Mouse (Mus musculus): ENCODE measurements around the gene Pkn2. TPM values are rescaled to one million over a fixed set of nuclear protein-coding genes. Genes with fewer than 3 reads are reported as not detected.

Gene Pkn2
- 11.8 TPM for polyA plus RNA-seq (2012; fragmentation: generic; extraction: Trizol)

DNA sequence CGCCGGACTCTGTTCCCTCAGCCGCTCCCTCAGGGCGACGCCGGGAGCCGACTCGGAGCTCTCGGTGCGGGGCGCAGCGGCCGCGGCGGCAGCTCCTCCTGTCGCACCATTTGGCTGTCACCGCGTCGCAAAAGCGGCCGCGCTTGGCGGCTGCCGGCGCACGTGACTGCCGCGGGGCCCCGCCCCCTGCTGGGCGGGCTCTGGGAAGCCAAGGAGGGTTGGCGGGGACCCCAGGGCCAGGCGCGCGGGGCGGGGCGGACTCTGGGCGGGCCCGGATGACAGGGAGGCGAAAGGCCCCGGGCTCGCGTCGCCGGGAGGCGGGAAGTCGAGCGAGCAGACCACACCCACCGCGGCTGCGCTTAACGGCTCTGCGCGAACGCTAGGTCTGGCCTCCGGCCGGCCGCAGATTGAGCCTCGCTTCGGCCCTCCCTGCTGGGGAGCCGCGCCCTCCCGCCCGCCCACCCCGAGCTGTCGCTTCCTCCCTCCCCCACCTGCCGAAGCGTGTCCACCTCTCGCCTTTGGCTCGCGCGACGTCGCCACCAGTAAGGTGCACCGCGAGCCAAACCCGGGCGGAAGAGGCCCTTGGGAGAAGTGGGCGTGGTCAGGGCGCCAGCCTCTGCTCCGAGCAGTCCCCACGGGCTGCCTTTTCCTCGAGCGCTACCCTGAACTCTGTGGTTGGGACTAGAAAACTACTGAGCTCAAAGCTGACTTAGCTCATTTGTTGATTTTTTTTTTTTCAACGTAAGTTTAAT lies at the start of gene Pkn2:
Pkn2 (minus strand) TSS at position 133 of the 752 bp plus-strand sequence.
- TF ChIP-seq TCF12 (IDR thresholded peaks at IDR 0.05; ENCODE audit: insufficient read depth, poor library complexity, severe bottlenecking) (no peak), MAX (IDR thresholded peaks at IDR 0.05; ENCODE audit: low read depth) (no peak), REST (IDR thresholded peaks at IDR 0.05; ENCODE audit: insufficient read depth, insufficient read length) (no peak), MYOD1 (IDR thresholded peaks at IDR 0.05; ENCODE audit: control insufficient read depth in 1 of 3, insufficient read length in 2 of 3, low read depth in 2 of 3) (peak in 1 of 3 experiments; percentile 20), POLR2AphosphoS2 (IDR thresholded peaks at IDR 0.05; ENCODE audit: insufficient read length, low read depth) (peak; percentile 50), TCF3 (IDR thresholded peaks at IDR 0.05; ENCODE audit: insufficient read length, low read depth) (no peak), USF1 (IDR thresholded peaks at IDR 0.05; ENCODE audit: low read depth) (peak; percentile 80), SRF (IDR thresholded peaks at IDR 0.05; ENCODE audit: control insufficient read depth, insufficient read length, low read depth) (no peak), E2F4 (IDR thresholded peaks at IDR 0.05; ENCODE audit: insufficient read depth) (no peak), CEBPB (IDR thresholded peaks at IDR 0.05; ENCODE audit: insufficient read depth, poor library complexity, severe bottlenecking) (no peak), POLR2A (IDR thresholded peaks at IDR 0.05; ENCODE audit: insufficient read length, low read depth) (peak; percentile 79), MYOG (IDR thresholded peaks at IDR 0.05; ENCODE audit: control insufficient read depth in 1 of 3, insufficient read depth in 1 of 3, insufficient read length in 2 of 3, low read depth in 2 of 3) (peak in 1 of 3 experiments; percentile 15)
- Histone ChIP-seq H3K79me2 (ENCODE audit: control insufficient read depth, insufficient read depth) (peaks cover 39% of the 10 kb centered on the region), H3K36me3 (ENCODE audit: control insufficient read depth, insufficient read depth) (no peaks in the 10 kb centered on the region), H3K4me3 (peak within 1 kb of the TSS; percentile 60), H3K4me2 (ENCODE audit: low read depth) (peak within 1 kb of the TSS; percentile 95), H3ac (ENCODE audit: control insufficient read depth, insufficient read length) (peak within 1 kb of the TSS; percentile 89), H3K27me3 (ENCODE audit: control insufficient read depth, insufficient read depth, insufficient read length) (no peaks in the 10 kb centered on the region)

DNA sequence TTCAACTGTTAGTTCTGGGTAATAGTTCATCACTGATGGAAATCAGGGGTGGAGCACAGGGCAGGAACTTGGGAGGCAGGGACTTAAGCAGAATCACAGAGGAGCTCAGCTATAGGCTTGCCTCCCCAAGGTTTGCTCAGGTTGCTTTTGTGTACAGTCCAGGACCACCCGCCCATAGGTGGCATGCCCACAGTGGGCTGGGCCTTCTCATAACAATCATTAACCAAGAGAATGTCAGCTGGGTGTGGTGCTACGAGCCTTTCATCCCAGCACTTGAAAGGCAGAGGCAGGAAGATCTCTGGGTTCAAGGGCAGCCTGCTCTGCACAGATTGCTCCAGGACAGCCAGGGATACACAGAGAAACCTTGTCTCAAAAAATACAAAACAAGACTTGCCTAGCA lies 48.1 kb upstream of the Pkn2 start:
- H3K79me2 ChIP-seq (ENCODE audit: control insufficient read depth, insufficient read depth): no peaks in the 10 kb centered on the region
- H3ac ChIP-seq (ENCODE audit: control insufficient read depth, insufficient read length): no peak overlapping the region
- no peaks in the 10 kb centered on the region for H3K36me3 ChIP-seq (ENCODE audit: control insufficient read depth, insufficient read depth)
- no peak overlapping the region for H3K4me2 ChIP-seq (ENCODE audit: low read depth)
- TF ChIP-seq E2F4 (IDR thresholded peaks at IDR 0.05; ENCODE audit: insufficient read depth): no peak
- TF ChIP-seq MYOG (IDR thresholded peaks at IDR 0.05; ENCODE audit: control insufficient read depth in 1 of 3, insufficient read depth in 1 of 3, insufficient read length in 2 of 3, low read depth in 2 of 3): no peak
- TF ChIP-seq MYOD1 (IDR thresholded peaks at IDR 0.05; ENCODE audit: control insufficient read depth in 1 of 3, insufficient read length in 2 of 3, low read depth in 2 of 3): no peak
- no peak for TF ChIP-seq SRF (IDR thresholded peaks at IDR 0.05; ENCODE audit: control insufficient read depth, insufficient read length, low read depth)
- TF ChIP-seq REST (IDR thresholded peaks at IDR 0.05; ENCODE audit: insufficient read depth, insufficient read length): no peak
- TF ChIP-seq CEBPB (IDR thresholded peaks at IDR 0.05; ENCODE audit: insufficient read depth, poor library complexity, severe bottlenecking): no peak
- TF ChIP-seq TCF12 (IDR thresholded peaks at IDR 0.05; ENCODE audit: insufficient read depth, poor library complexity, severe bottlenecking): no peak
- TF ChIP-seq TCF3 (IDR thresholded peaks at IDR 0.05; ENCODE audit: insufficient read length, low read depth): no peak
- no peak for TF ChIP-seq POLR2AphosphoS2 (IDR thresholded peaks at IDR 0.05; ENCODE audit: insufficient read length, low read depth)
- TF ChIP-seq POLR2A (IDR thresholded peaks at IDR 0.05; ENCODE audit: insufficient read length, low read depth): no peak
- H3K4me3 ChIP-seq: no peak overlapping the region
- no peaks in the 10 kb centered on the region for H3K27me3 ChIP-seq (ENCODE audit: control insufficient read depth, insufficient read depth, insufficient read length)

DNA sequence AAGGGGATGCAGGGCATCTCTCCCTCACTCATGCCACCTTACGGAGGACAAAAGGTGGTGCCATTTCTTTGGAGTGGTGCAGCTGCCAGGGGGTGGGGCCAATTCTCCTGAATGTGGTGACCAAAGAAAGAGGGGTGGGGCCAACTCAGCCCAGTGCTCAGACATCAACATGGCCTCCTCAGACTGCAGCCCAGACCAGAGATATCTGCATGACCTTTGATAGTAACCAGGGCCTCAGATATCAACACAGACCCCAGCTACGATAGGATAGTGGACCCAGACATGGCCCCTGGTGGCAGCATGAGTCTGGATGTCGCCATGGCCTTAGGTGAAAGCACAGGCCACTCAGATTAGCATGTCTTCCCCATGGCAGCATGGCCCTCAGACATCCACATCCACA lies 45.5 kb upstream of the Pkn2 start:
- H3K4me2 ChIP-seq (ENCODE audit: low read depth): no peak overlapping the region
- no peaks in the 10 kb centered on the region for H3K79me2 ChIP-seq (ENCODE audit: control insufficient read depth, insufficient read depth)
- no peak for TF ChIP-seq POLR2A (IDR thresholded peaks at IDR 0.05; ENCODE audit: insufficient read length, low read depth)
- no peak for TF ChIP-seq SRF (IDR thresholded peaks at IDR 0.05; ENCODE audit: control insufficient read depth, insufficient read length, low read depth)
- TF ChIP-seq USF1 (IDR thresholded peaks at IDR 0.05; ENCODE audit: low read depth): no peak
- TF ChIP-seq MYOD1 (IDR thresholded peaks at IDR 0.05; ENCODE audit: control insufficient read depth in 1 of 3, insufficient read length in 2 of 3, low read depth in 2 of 3): no peak
- no peak for TF ChIP-seq CEBPB (IDR thresholded peaks at IDR 0.05; ENCODE audit: insufficient read depth, poor library complexity, severe bottlenecking)
- TF ChIP-seq POLR2AphosphoS2 (IDR thresholded peaks at IDR 0.05; ENCODE audit: insufficient read length, low read depth): no peak
- TF ChIP-seq E2F4 (IDR thresholded peaks at IDR 0.05; ENCODE audit: insufficient read depth): no peak
- no peak for TF ChIP-seq REST (IDR thresholded peaks at IDR 0.05; ENCODE audit: insufficient read depth, insufficient read length)
- TF ChIP-seq TCF3 (IDR thresholded peaks at IDR 0.05; ENCODE audit: insufficient read length, low read depth): no peak
- TF ChIP-seq TCF12 (IDR thresholded peaks at IDR 0.05; ENCODE audit: insufficient read depth, poor library complexity, severe bottlenecking): no peak
- H3K36me3 ChIP-seq (ENCODE audit: control insufficient read depth, insufficient read depth): no peaks in the 10 kb centered on the region
- H3ac ChIP-seq (ENCODE audit: control insufficient read depth, insufficient read length): no peak overlapping the region
- H3K27me3 ChIP-seq (ENCODE audit: control insufficient read depth, insufficient read depth, insufficient read length): no peaks in the 10 kb centered on the region
- H3K4me3 ChIP-seq: no peak overlapping the region

DNA sequence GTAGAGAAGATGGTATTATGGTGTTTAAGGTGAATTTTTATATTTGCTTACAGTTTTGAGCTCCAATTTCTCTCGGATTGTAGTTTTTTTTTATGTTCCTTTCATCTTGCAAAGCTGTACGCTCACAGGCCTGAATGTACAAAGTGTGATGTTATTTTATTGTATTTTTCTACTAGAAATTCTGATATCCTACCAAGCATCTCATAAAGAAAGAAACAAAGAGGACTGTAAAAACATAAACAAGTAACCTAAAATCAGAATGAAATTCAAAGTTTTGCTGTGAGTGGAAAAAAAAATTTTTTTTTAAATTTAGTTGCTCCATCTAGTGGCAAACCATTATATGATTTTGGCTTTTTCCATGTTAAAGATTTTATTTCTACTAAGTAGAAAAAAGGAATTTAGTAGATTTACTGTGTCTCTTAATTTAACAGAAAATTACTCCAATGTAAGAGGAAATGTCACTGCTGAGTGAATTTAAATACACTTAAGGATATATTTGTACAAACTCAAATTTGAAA lies 43.1 kb upstream of the Pkn2 start:
- no peaks in the 10 kb centered on the region for H3K79me2 ChIP-seq (ENCODE audit: control insufficient read depth, insufficient read depth)
- H3K36me3 ChIP-seq (ENCODE audit: control insufficient read depth, insufficient read depth): no peaks in the 10 kb centered on the region
- TF ChIP-seq E2F4 (IDR thresholded peaks at IDR 0.05; ENCODE audit: insufficient read depth) (no peak), POLR2A (IDR thresholded peaks at IDR 0.05; ENCODE audit: insufficient read length, low read depth) (no peak), TCF3 (IDR thresholded peaks at IDR 0.05; ENCODE audit: insufficient read length, low read depth) (no peak), MYOD1 (IDR thresholded peaks at IDR 0.05; ENCODE audit: control insufficient read depth in 1 of 3, insufficient read length in 2 of 3, low read depth in 2 of 3) (no peak), MAX (IDR thresholded peaks at IDR 0.05; ENCODE audit: low read depth) (no peak), CEBPB (IDR thresholded peaks at IDR 0.05; ENCODE audit: insufficient read depth, poor library complexity, severe bottlenecking) (no peak), TCF12 (IDR thresholded peaks at IDR 0.05; ENCODE audit: insufficient read depth, poor library complexity, severe bottlenecking) (no peak), MYOG (IDR thresholded peaks at IDR 0.05; ENCODE audit: control insufficient read depth in 1 of 3, insufficient read depth in 1 of 3, insufficient read length in 2 of 3, low read depth in 2 of 3) (no peak), SRF (IDR thresholded peaks at IDR 0.05; ENCODE audit: control insufficient read depth, insufficient read length, low read depth) (no peak), POLR2AphosphoS2 (IDR thresholded peaks at IDR 0.05; ENCODE audit: insufficient read length, low read depth) (no peak), REST (IDR thresholded peaks at IDR 0.05; ENCODE audit: insufficient read depth, insufficient read length) (no peak), USF1 (IDR thresholded peaks at IDR 0.05; ENCODE audit: low read depth) (no peak)
- no peak overlapping the region for H3K4me3 ChIP-seq
- no peak overlapping the region for H3ac ChIP-seq (ENCODE audit: control insufficient read depth, insufficient read length)
- no peak overlapping the region for H3K4me2 ChIP-seq (ENCODE audit: low read depth)
- no peaks in the 10 kb centered on the region for H3K27me3 ChIP-seq (ENCODE audit: control insufficient read depth, insufficient read depth, insufficient read length)
